Mouse (Mus musculus) C2C12 (cell line): Measurements from ENCODE around the gene Flad1. TPM values are rescaled to one million over a fixed set of nuclear protein-coding genes. Genes with fewer than 3 reads are reported as not detected.
A peak's percentile ranks its signal among the peaks of the same experiment; 100 is the strongest.

Experiments
- H3K27me3 ChIP-seq: one replicate; pipeline ENCODE4 v1.6.1; 2011; ENCODE audit not compliant: control insufficient read depth, insufficient read depth, insufficient read length
- H3K36me3 ChIP-seq: one replicate; pipeline ENCODE4 v1.6.1; 2011; ENCODE audit not compliant: control insufficient read depth, insufficient read depth
- H3K4me3 ChIP-seq: one replicate; pipeline ENCODE4 v1.5.1; 2011; ENCODE audit warnings: mild to moderate bottlenecking, control low read depth; ENCODE audit not compliant: poor library complexity, insufficient read depth, severe bottlenecking
- H3K79me2 ChIP-seq: one replicate; pipeline ENCODE4 v1.6.1; 2011; ENCODE audit not compliant: control insufficient read depth, insufficient read depth
- H3K79me3 ChIP-seq: one replicate; pipeline ENCODE4 v1.6.1; 2011; ENCODE audit warnings: low read depth, control low read depth
- H3ac ChIP-seq: one replicate; pipeline ENCODE3; 2011; ENCODE audit warnings: low read depth; ENCODE audit not compliant: control insufficient read depth, insufficient read length
- CEBPB ChIP-seq: IDR thresholded peaks from one replicate; pipeline ENCODE4 v1.6.1; 2011; ENCODE audit warnings: low read depth, mild to moderate bottlenecking, control low read depth, moderate library complexity
- CTCF ChIP-seq: IDR thresholded peaks from one replicate; pipeline ENCODE4 v1.5.1; 2011; ENCODE audit not compliant: control insufficient read depth, insufficient read depth, insufficient read length
- FOSL1 ChIP-seq: IDR thresholded peaks from one replicate; pipeline ENCODE4 v1.8.0; 2011; ENCODE audit warnings: mild to moderate bottlenecking, low read length; ENCODE audit not compliant: poor library complexity, insufficient read depth, severe bottlenecking
- MAX ChIP-seq: IDR thresholded peaks from one replicate; pipeline ENCODE4 v1.6.1; 2011; ENCODE audit warnings: mild to moderate bottlenecking, control low read depth
- MYOD1 ChIP-seq: IDR thresholded peaks from one replicate; pipeline ENCODE4 v1.6.1; 2011; ENCODE audit warnings: low read depth; ENCODE audit not compliant: control insufficient read depth, insufficient read length
- MYOG ChIP-seq: IDR thresholded peaks from one replicate; pipeline ENCODE4 v1.6.1; 2011; ENCODE audit not compliant: control insufficient read depth, insufficient read length; ENCODE audit errors: extremely low read depth
- USF1 ChIP-seq: IDR thresholded peaks from one replicate; pipeline ENCODE4 v1.6.1; 2011; ENCODE audit warnings: low read depth, mild to moderate bottlenecking, control low read depth, moderate library complexity
- polyA plus RNA-seq: library from polyadenylated mRNA; unstranded; fragments of >200 nt; fragmentation: generic; extraction: Trizol; gene quantifications from one replicate; pipeline ENCODE4 v1.2.1, GENCODE M21; 2012; ENCODE audit warnings: missing spikeins

The Flad1 gene
- polyA plus RNA-seq, 1 experiment: 11.0 TPM

- peaks cover 28% of the 10 kb centered on the region for H3K79me2 ChIP-seq
- TF ChIP-seq CTCF: no peak
- TF ChIP-seq MYOD1: no peak
- TF ChIP-seq MAX: no peak
- H3K36me3 ChIP-seq: peaks cover 20% of the 10 kb centered on the region
- peak overlapping the region; percentile 49 for H3ac ChIP-seq
- peak overlapping the region; percentile 28 for H3K4me3 ChIP-seq
- no peaks in the 10 kb centered on the region for H3K27me3 ChIP-seq
- peaks cover 16% of the 10 kb centered on the region for H3K79me3 ChIP-seq
Measured at GRCm38 (mm10) chr3:89437269-89437668, 25.6 kb upstream of the Flad1 start.

- Histone ChIP-seq H3K79me2 (peaks cover 36% of the 10 kb centered on the region), H3ac (peak within 1 kb of the TSS; percentile 69), H3K36me3 (peaks cover 23% of the 10 kb centered on the region), H3K4me3 (peak within 1 kb of the TSS; percentile 28), H3K27me3 (no peaks in the 10 kb centered on the region), H3K79me3 (peaks cover 24% of the 10 kb centered on the region)
- TF ChIP-seq CTCF (no peak), MYOD1 (peak; percentile 98), USF1 (peak; percentile 94)
Measured at GRCm38 (mm10) chr3:89436176-89437113, 24.8 kb upstream of the Flad1 start, which contains the start of gene Pbxip1. Pbxip1 (plus strand) TSS chr3:89436706.

GRCm38 (mm10) chr3:89435041-89435440 lies 23.4 kb upstream of the Flad1 start:
- TF ChIP-seq USF1 (no peak), CEBPB (no peak), MYOD1 (no peak), MYOG (no peak), MAX (no peak), FOSL1 (no peak), CTCF (no peak)
- H3ac ChIP-seq: no peak overlapping the region
- H3K79me2 ChIP-seq: peaks cover 48% of the 10 kb centered on the region
- H3K4me3 ChIP-seq: no peak overlapping the region
- H3K36me3 ChIP-seq: peaks cover 23% of the 10 kb centered on the region
- no peaks in the 10 kb centered on the region for H3K27me3 ChIP-seq
- H3K79me3 ChIP-seq: peaks cover 35% of the 10 kb centered on the region

GRCm38 (mm10) chr3:89434532-89434931 lies 22.9 kb upstream of the Flad1 start:
- H3K79me3 ChIP-seq: peaks cover 35% of the 10 kb centered on the region
- no peak overlapping the region for H3ac ChIP-seq
- no peak overlapping the region for H3K4me3 ChIP-seq
- TF ChIP-seq MYOG (no peak), MYOD1 (no peak), FOSL1 (no peak), USF1 (no peak), CTCF (no peak), MAX (no peak), CEBPB (no peak)
- peaks cover 48% of the 10 kb centered on the region for H3K79me2 ChIP-seq
- peaks cover 23% of the 10 kb centered on the region for H3K36me3 ChIP-seq
- no peaks in the 10 kb centered on the region for H3K27me3 ChIP-seq

GRCm38 (mm10) chr3:89432606-89433005 lies 20.9 kb upstream of the Flad1 start:
- peaks cover 30% of the 10 kb centered on the region for H3K36me3 ChIP-seq
- H3K4me3 ChIP-seq: no peak overlapping the region
- TF ChIP-seq MAX: no peak
- TF ChIP-seq USF1: no peak
- TF ChIP-seq CTCF: no peak
- no peak for TF ChIP-seq MYOG
- TF ChIP-seq CEBPB: no peak
- no peak for TF ChIP-seq FOSL1
- no peak for TF ChIP-seq MYOD1
- H3K79me3 ChIP-seq: peaks cover 33% of the 10 kb centered on the region
- no peaks in the 10 kb centered on the region for H3K27me3 ChIP-seq
- H3ac ChIP-seq: no peak overlapping the region
- H3K79me2 ChIP-seq: peaks cover 48% of the 10 kb centered on the region
